Mouse (Mus musculus): ENCODE results near the gene Msmo1. TPM values are rescaled to one million over a fixed set of nuclear protein-coding genes. Genes with fewer than 3 reads are reported as not detected.

Gene Msmo1
- polyA plus RNA-seq, 1 experiment from 2014 or later = 138 TPM

DNA sequence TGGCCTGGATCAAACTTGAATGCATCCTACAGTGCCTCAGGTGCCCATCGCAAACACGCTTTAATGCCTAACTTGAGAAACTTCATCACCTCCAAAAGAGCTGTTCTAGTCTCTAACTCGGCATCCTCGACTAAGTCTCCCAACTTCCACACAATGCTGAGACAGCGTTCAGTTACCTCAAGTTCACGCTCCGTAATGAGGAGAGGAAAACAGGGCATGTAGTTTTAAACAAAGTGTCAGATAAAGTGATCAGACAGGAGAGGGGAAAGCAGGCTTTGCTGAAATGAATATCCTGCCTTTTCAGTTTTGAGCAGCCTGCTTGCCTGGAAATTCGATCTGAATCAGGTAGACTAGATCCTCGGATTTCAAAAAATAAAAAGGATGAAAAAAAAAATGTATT, 996 bp downstream of the Msmo1 start:
- 8% methylated on average over 9 of the region's 9 CpGs for WGBS

DNA sequence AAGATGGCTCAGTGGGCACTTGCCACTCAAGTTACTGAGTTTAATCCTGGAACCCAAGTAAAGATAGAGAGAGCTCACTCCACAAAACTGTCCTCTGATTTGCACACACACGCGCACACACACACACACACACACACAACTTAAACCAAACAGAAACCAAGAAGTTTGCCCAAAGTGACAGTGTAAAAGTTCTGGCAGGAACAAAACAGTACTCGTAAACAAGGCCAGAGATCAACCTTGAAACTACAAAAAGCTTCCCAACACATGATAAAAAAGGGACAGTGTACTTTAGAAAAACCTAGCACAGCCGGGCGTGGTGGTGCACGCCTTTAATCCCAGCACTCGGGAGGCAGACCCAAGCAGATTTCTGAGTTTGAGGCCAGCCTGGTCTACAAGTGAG, 5.4 kb downstream of the Msmo1 start:
- Histone ChIP-seq H3K36me3 (ENCODE audit: control insufficient read depth, insufficient read depth, low read length) (peaks cover 28% of the 10 kb centered on the region), H3K9ac (replicated peaks; ENCODE audit: low read depth, low read length) (no peak overlapping the region), H3K27me3 (ENCODE audit: control insufficient read depth, insufficient read depth, low read length) (no peaks in the 10 kb centered on the region), H3K4me3 (ENCODE audit: low read depth, low read length) (no peak overlapping the region), H3K4me2 (replicated peaks; ENCODE audit: low read depth, low read length) (no peak overlapping the region), H3K9me3 (ENCODE audit: control insufficient read depth, low read depth, low read length) (no peaks in the 10 kb centered on the region), H3K4me1 (ENCODE audit: control insufficient read depth, insufficient read depth, low read length) (peaks cover 3% of the 10 kb centered on the region; the same call in 1 of the 2 replicates), H3K27ac (ENCODE audit: low read length) (no peak overlapping the region)
- ATAC-seq (ENCODE audit: insufficient number of reproducible peaks, insufficient read depth, low FRiP score, low read depth) = no peak
- WGBS = 87% methylated on average over 7 of the region's 7 CpGs

More for the DNA sequence above, 996 bp downstream of the Msmo1 start:
- peak overlapping the region; percentile 38; the same call in 1 of the 2 replicates for H3K9ac ChIP-seq (replicated peaks; ENCODE audit: low read depth, low read length)
- no peaks in the 10 kb centered on the region for H3K27me3 ChIP-seq (ENCODE audit: control insufficient read depth, insufficient read depth, low read length)
- ATAC-seq (ENCODE audit: insufficient number of reproducible peaks, insufficient read depth, low FRiP score, low read depth) = no peak
- H3K4me3 ChIP-seq (ENCODE audit: low read depth, low read length) = peak overlapping the region; percentile 58
- H3K4me2 ChIP-seq (replicated peaks; ENCODE audit: low read depth, low read length) = peak overlapping the region; percentile 79
- no peaks in the 10 kb centered on the region for H3K9me3 ChIP-seq (ENCODE audit: control insufficient read depth, low read depth, low read length)
- H3K4me1 ChIP-seq (ENCODE audit: control insufficient read depth, insufficient read depth, low read length) = peaks cover 3% of the 10 kb centered on the region; the same call in 1 of the 2 replicates
- no peak overlapping the region for H3K27ac ChIP-seq (ENCODE audit: low read length)
- H3K36me3 ChIP-seq (ENCODE audit: control insufficient read depth, insufficient read depth, low read length) = peaks cover 14% of the 10 kb centered on the region

GRCm38 (mm10) chr8:64726190-64726695, 7.3 kb downstream of the Msmo1 start:
- H3K27ac ChIP-seq (ENCODE audit: low read length) = no peak overlapping the region
- 84% methylated on average over 4 of the region's 4 CpGs for WGBS

DNA sequence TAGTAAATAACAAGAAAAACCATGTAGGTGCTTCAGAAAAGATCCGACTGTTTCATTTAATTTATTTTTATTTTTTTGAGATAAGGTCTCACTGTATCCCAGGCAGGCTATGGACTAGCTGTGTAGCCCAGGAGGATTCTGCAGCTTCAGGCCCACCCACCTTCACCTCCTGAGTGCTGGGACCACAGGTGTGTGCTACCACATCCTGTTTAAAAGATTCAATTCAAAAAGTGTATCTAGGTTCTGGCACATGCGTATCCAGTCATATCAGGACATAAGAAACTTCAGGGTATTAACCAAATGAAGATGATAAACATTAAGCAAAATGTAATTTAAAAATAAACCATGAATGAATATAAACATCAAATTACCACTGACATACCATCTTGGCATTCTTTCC, 10.4 kb downstream of the Msmo1 start:
- Histone ChIP-seq H3K9ac (replicated peaks; ENCODE audit: low read depth, low read length) (no peak overlapping the region), H3K4me1 (ENCODE audit: control insufficient read depth, insufficient read depth, low read length) (no peaks in the 10 kb centered on the region), H3K4me3 (ENCODE audit: low read depth, low read length) (no peak overlapping the region), H3K4me2 (replicated peaks; ENCODE audit: low read depth, low read length) (no peak overlapping the region), H3K27ac (ENCODE audit: low read length) (no peak overlapping the region), H3K27me3 (ENCODE audit: control insufficient read depth, insufficient read depth, low read length) (no peaks in the 10 kb centered on the region), H3K9me3 (ENCODE audit: control insufficient read depth, low read depth, low read length) (no peaks in the 10 kb centered on the region), H3K36me3 (ENCODE audit: control insufficient read depth, insufficient read depth, low read length) (peaks cover 52% of the 10 kb centered on the region)
- 90% methylated on average over 2 of the region's 2 CpGs for WGBS
- ATAC-seq (ENCODE audit: insufficient number of reproducible peaks, insufficient read depth, low FRiP score, low read depth) = no peak

More at GRCm38 (mm10) chr8:64726190-64726695, 7.3 kb downstream of the Msmo1 start:
- no peak for ATAC-seq (ENCODE audit: insufficient number of reproducible peaks, insufficient read depth, low FRiP score, low read depth)
- no peak overlapping the region for H3K9ac ChIP-seq (replicated peaks; ENCODE audit: low read depth, low read length)
- no peak overlapping the region for H3K4me3 ChIP-seq (ENCODE audit: low read depth, low read length)
- H3K27me3 ChIP-seq (ENCODE audit: control insufficient read depth, insufficient read depth, low read length) = no peaks in the 10 kb centered on the region
- H3K36me3 ChIP-seq (ENCODE audit: control insufficient read depth, insufficient read depth, low read length) = peaks cover 40% of the 10 kb centered on the region
- no peaks in the 10 kb centered on the region for H3K9me3 ChIP-seq (ENCODE audit: control insufficient read depth, low read depth, low read length)
- no peaks in the 10 kb centered on the region for H3K4me1 ChIP-seq (ENCODE audit: control insufficient read depth, insufficient read depth, low read length)
- H3K4me2 ChIP-seq (replicated peaks; ENCODE audit: low read depth, low read length) = no peak overlapping the region

- Histone ChIP-seq H3K27ac (ENCODE audit: low read length) (no peak overlapping the region), H3K9me3 (ENCODE audit: control insufficient read depth, low read depth, low read length) (no peaks in the 10 kb centered on the region), H3K27me3 (ENCODE audit: control insufficient read depth, insufficient read depth, low read length) (no peaks in the 10 kb centered on the region), H3K4me2 (replicated peaks; ENCODE audit: low read depth, low read length) (no peak overlapping the region), H3K4me3 (ENCODE audit: low read depth, low read length) (no peak overlapping the region), H3K4me1 (ENCODE audit: control insufficient read depth, insufficient read depth, low read length) (no peaks in the 10 kb centered on the region), H3K36me3 (ENCODE audit: control insufficient read depth, insufficient read depth, low read length) (peaks cover 40% of the 10 kb centered on the region), H3K9ac (replicated peaks; ENCODE audit: low read depth, low read length) (no peak overlapping the region)
- WGBS = 82% methylated on average over 7 of the region's 7 CpGs
- no peak for ATAC-seq (ENCODE audit: insufficient number of reproducible peaks, insufficient read depth, low FRiP score, low read depth)
Measured at GRCm38 (mm10) chr8:64717868-64718267, 15.7 kb downstream of the Msmo1 start.

DNA sequence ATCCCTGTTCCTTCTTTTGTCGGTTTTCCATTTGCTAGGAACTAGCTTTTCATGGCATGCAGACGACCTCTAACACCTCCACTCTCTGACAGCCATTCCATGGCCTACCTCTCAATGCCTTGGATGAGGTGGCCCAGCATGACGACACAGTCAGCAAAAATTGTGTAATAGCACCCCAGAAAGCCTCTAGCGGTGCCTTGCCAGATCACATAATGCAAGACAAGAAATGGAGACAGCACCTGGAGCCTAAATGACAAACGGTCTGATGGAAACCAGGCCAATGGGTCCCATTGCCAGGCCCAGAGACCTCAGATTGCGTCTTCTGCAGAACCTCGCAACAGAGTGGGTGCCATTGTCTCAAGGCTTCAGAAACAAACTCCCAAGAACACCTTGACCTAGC, 21.1 kb downstream of the Msmo1 start:
- H3K36me3 ChIP-seq (ENCODE audit: control insufficient read depth, insufficient read depth, low read length) = no peaks in the 10 kb centered on the region; the same call in 1 of the 2 replicates
- H3K4me1 ChIP-seq (ENCODE audit: control insufficient read depth, insufficient read depth, low read length) = no peaks in the 10 kb centered on the region
- H3K27ac ChIP-seq (ENCODE audit: low read length) = no peak overlapping the region
- H3K9me3 ChIP-seq (ENCODE audit: control insufficient read depth, low read depth, low read length) = no peaks in the 10 kb centered on the region
- no peaks in the 10 kb centered on the region for H3K27me3 ChIP-seq (ENCODE audit: control insufficient read depth, insufficient read depth, low read length)
- no peak overlapping the region for H3K9ac ChIP-seq (replicated peaks; ENCODE audit: low read depth, low read length)
- H3K4me2 ChIP-seq (replicated peaks; ENCODE audit: low read depth, low read length) = no peak overlapping the region
- H3K4me3 ChIP-seq (ENCODE audit: low read depth, low read length) = no peak overlapping the region
- no peak for ATAC-seq (ENCODE audit: insufficient number of reproducible peaks, insufficient read depth, low FRiP score, low read depth)
- 83% methylated on average over 7 of the region's 7 CpGs for WGBS

GRCm38 (mm10) chr8:64711544-64711943, 22.0 kb downstream of the Msmo1 start:
- H3K27ac ChIP-seq (ENCODE audit: low read length) = no peak overlapping the region
- 22% methylated on average over 1 of the region's 1 CpGs for WGBS
- no peak overlapping the region for H3K4me2 ChIP-seq (replicated peaks; ENCODE audit: low read depth, low read length)
- no peaks in the 10 kb centered on the region for H3K36me3 ChIP-seq (ENCODE audit: control insufficient read depth, insufficient read depth, low read length)
- no peaks in the 10 kb centered on the region for H3K9me3 ChIP-seq (ENCODE audit: control insufficient read depth, low read depth, low read length)
- no peaks in the 10 kb centered on the region for H3K27me3 ChIP-seq (ENCODE audit: control insufficient read depth, insufficient read depth, low read length)
- no peak for ATAC-seq (ENCODE audit: insufficient number of reproducible peaks, insufficient read depth, low FRiP score, low read depth)
- no peak overlapping the region for H3K9ac ChIP-seq (replicated peaks; ENCODE audit: low read depth, low read length)
- no peak overlapping the region for H3K4me3 ChIP-seq (ENCODE audit: low read depth, low read length)
- H3K4me1 ChIP-seq (ENCODE audit: control insufficient read depth, insufficient read depth, low read length) = no peaks in the 10 kb centered on the region

DNA sequence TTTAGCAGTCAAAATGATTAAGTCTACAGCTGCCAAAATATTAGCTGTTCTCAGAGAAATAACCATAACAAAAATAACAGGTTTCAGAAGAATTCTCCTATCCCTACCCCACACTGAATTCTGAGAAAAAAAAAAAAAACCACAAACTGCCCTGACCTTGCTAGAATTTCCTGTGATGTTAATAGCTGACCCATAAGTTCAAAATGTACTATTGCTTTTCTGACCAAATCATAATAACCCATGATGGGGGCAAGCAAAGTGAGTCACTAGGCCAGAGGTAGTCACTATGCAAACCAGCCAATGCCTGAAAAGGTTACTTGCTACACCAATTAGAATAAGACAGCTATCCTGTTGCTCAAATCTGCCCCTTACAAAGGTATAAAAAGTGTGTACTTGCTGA, 26.1 kb downstream of the Msmo1 start:
- H3K27me3 ChIP-seq (ENCODE audit: control insufficient read depth, insufficient read depth, low read length) = no peaks in the 10 kb centered on the region
- no peaks in the 10 kb centered on the region for H3K4me1 ChIP-seq (ENCODE audit: control insufficient read depth, insufficient read depth, low read length)
- H3K4me2 ChIP-seq (replicated peaks; ENCODE audit: low read depth, low read length) = no peak overlapping the region
- H3K27ac ChIP-seq (ENCODE audit: low read length) = no peak overlapping the region
- H3K36me3 ChIP-seq (ENCODE audit: control insufficient read depth, insufficient read depth, low read length) = no peaks in the 10 kb centered on the region
- no peak overlapping the region for H3K4me3 ChIP-seq (ENCODE audit: low read depth, low read length)
- ATAC-seq (ENCODE audit: insufficient number of reproducible peaks, insufficient read depth, low FRiP score, low read depth) = no peak
- H3K9me3 ChIP-seq (ENCODE audit: control insufficient read depth, low read depth, low read length) = no peaks in the 10 kb centered on the region
- H3K9ac ChIP-seq (replicated peaks; ENCODE audit: low read depth, low read length) = no peak overlapping the region

DNA sequence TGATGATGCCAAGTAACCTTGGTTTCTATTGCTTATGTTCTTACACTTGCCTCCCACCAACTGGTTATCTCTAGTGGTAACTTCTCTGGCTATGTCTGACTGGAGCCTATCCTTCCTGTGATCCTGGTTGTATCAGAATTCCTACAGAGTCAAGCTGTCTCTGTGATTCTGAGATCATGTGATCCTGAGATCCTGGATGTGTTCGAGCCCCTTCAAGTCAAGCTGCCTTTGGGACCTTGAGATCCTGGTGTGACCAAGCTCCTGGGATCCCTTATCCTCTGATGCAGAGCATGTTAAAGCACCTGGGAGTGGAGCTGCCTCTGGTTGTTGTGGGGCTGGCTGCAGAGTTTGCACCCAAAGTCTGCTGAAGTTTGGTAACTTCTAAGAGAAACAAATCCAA, 30.4 kb downstream of the Msmo1 start:
- H3K4me3 ChIP-seq (ENCODE audit: low read depth, low read length) = no peak overlapping the region
- no peaks in the 10 kb centered on the region for H3K4me1 ChIP-seq (ENCODE audit: control insufficient read depth, insufficient read depth, low read length)
- H3K27me3 ChIP-seq (ENCODE audit: control insufficient read depth, insufficient read depth, low read length) = no peaks in the 10 kb centered on the region
- WGBS = 69% methylated on average over 1 of the region's 1 CpGs
- no peak overlapping the region for H3K9ac ChIP-seq (replicated peaks; ENCODE audit: low read depth, low read length)
- no peak for ATAC-seq (ENCODE audit: insufficient number of reproducible peaks, insufficient read depth, low FRiP score, low read depth)
- no peaks in the 10 kb centered on the region for H3K9me3 ChIP-seq (ENCODE audit: control insufficient read depth, low read depth, low read length)
- no peaks in the 10 kb centered on the region for H3K36me3 ChIP-seq (ENCODE audit: control insufficient read depth, insufficient read depth, low read length)
- H3K27ac ChIP-seq (ENCODE audit: low read length) = no peak overlapping the region
- H3K4me2 ChIP-seq (replicated peaks; ENCODE audit: low read depth, low read length) = no peak overlapping the region
